Mouse (Mus musculus): ENCODE data around the gene Mrps21.

DNA sequence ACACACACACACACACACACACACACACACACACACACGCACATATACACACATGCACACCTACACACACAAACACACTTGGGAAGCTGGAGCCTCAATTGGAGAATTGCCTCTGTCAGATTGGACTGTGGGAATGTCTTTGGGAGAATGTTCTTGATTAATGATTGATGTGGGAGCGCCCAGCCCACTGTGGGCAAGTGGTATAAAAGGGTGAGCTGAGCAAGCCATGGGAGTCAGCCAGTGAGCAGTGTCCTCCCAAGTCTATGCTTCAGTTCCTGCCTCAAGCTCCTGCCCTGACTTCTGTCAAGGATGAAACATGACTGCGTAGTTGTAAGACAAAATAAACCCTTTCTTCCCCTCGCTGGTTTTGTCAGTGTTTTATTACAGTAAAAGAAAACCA, 16.3 kb upstream of the Mrps21 start:
- TF ChIP-seq CTCF (IDR thresholded peaks at IDR 0.05), result no peak
- TF ChIP-seq EP300 (IDR thresholded peaks at IDR 0.05), result no peak

Measured in lung, postnatal 0 days (tissue).